Mouse (Mus musculus): ENCODE results near the gene Plch2. TPM values are rescaled to one million over a fixed set of nuclear protein-coding genes. Genes with fewer than 3 reads are reported as not detected.
A peak's percentile ranks its signal among the peaks of the same experiment; 100 is the strongest.

Plch2 gene
- total RNA-seq, 2 experiments from 2014 or later = 91.1 to 92.0 TPM

DNA sequence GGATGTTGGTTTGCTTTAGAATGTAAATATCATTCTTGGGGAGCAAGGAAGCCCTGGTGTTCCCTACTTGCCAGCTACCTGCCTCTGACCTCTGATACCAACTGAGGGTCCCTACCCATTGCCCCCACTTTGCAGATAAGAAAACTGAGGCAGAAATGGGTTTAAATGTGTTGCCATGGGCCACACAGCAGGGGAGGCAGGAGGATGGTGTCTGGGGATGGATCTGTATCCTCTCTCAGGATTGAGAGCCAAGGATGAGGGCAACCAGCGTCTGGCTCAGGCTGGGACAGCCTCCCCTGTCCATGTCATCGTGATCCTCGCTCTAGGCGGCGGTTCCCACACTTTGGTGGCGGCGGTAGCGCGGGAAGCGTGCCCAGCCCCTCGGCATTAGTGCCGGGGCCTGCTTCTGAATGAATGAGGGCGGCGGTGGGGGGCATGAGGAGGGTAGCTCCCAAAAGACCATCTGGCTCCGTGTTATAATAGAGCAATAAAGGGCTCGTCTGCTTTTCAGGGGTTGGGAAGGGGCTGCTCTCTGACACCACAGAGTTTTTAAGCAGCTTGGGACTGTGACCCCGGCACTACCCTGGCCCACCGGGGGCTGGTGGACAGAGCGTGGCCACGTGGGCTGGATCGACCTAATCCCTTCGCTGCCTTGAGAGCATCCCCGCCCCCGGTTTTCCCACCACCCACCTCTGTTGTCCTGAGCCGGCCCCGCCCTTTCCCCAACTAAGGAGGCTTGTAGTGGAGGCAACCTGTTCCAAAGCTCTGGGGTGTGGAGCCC is 103.9 kb downstream of the Plch2 start:
- no peak for TF ChIP-seq CTCF (conservative IDR thresholded peaks at IDR 0.05)
- Histone ChIP-seq H3K4me3 (no peak overlapping the region), H3K27ac (no peak overlapping the region)
- DNase-seq (ENCODE audit: low spot score in 2 of 2) = no peak

DNA sequence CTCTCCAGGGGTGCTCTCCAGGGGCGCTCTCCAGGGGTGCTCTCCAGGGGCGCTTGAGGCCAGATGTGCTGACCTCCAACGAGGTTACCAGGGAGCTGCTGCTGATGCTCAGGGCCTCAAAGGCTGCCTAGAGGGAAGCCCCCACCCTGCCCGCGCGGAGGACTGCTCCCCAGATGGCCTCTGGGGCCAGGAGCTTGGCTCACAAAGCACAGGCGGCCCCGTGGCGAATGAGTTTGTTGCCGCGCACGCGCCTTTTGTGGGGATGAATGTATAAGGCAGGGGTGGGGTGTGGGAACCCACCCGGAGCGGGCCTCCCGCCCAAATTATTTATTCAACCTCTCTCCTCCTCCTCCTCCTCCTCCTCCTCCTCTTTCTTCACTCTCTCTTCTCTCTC is 107.0 kb downstream of the Plch2 start:
- H3K27ac ChIP-seq = no peak overlapping the region
- TF ChIP-seq CTCF (conservative IDR thresholded peaks at IDR 0.05) = no peak
- DNase-seq (ENCODE audit: low spot score in 2 of 2) = no peak
- no peak overlapping the region for H3K4me3 ChIP-seq

DNA sequence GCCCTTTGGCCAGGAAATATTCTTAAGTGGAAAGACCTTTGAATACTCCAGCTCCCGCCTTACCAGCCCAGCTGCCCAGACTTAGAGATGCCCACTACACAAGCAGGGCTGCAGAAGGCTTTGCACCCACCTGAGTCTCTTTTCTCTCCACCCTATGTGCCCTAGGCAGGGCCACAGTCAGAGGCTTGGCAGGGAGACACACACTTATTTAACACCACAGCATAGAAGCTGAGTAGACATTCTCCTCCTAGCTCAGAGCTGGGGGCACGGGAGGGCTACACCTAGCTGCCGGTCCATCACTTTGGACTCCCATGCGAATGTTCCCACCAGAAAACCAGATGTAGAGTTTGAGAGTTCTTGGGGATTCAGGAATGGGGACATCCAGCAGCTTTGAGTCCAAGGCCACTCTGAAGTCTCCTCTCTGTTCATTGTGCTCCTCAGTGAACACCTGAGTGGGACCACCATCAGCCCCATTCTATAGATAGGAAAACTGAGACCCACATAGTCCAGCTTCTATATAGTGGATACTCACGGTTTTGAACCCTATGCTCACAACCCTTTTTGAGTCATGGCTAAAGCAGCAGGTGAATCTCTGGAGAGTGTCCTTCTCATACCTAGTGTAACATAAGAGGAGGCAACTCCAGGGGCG is 107.5 kb downstream of the Plch2 start:
- peak overlapping the region; percentile 64; the same call in 1 of the 2 replicates for H3K27ac ChIP-seq
- DNase-seq (ENCODE audit: low spot score in 2 of 2) = no peak
- no peak overlapping the region for H3K4me3 ChIP-seq
- TF ChIP-seq CTCF (conservative IDR thresholded peaks at IDR 0.05) = no peak

DNA sequence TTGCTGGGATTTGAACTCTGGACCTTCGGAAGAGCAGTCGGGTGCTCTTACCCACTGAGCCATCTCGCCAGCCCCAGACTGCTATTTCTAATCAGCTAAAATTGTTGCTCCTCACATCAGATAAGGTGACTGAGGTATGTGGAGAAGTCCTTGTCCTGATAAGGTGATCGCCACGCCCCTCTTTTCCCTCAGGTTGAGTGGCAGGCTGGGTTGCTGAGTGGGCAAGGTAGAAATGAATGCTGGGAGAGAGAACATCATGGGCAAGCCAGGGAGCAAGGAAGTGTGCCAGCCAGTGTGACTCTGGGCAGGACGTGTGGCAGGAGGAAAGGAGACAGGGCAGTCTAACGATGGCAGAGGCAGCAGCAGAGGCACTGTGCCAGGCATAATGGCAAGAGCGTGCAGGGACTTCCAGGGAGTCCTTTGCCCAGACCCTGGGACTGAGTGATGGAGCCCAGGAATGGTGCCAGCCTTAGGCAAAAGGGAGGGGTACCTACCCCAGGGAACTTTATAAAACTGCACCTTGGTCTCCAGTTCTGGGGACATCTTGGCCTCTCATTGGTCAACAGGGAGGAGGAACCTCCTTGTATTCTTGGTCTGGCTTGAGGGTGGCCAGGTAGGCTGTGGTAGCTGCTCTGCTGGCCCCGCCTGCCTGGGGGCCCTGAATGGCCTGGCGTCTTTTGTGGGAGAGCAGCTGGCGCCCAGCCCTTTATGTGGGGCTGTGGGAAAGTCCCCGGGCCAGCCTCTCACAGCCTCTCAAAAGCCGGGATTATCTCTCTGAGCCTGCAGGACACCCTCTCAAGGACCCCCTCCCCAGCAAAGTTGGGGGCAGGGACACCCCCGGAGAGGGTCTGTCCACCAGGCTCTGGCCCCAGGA is 108.3 kb downstream of the Plch2 start:
- no peak for DNase-seq (ENCODE audit: low spot score in 2 of 2)
- H3K4me3 ChIP-seq = no peak overlapping the region
- no peak for TF ChIP-seq CTCF (conservative IDR thresholded peaks at IDR 0.05)
- peak overlapping the region; percentile 64; the same call in 1 of the 2 replicates for H3K27ac ChIP-seq

DNA sequence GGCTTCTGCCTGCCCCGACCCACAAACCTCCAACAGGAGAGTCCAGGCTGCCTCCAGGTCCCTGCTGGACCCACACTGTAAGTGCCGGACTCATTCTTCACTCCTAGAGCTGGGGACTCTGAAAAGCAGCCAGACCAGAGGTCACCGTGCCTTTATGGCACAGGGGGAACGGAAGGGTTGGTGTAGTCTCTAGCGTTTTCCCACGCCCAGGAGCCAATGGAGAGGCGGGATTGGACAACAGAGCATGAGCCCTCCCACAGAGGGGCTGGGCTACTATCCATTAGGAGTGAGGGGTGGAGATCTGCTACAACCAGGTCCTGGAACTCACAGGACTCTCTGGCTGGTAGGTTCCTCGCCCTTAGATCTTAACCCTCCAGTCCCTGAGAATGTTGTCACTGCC is 110.3 kb downstream of the Plch2 start:
- Histone ChIP-seq H3K4me3 (peak overlapping the region; percentile 38), H3K27ac (0 out of 2 replicates have a peak overlapping the region, but pooled peaks have one; percentile 5)
- 0 out of 2 replicates have a peak, but pooled peaks have one; percentile 12 for TF ChIP-seq CTCF (conservative IDR thresholded peaks at IDR 0.05)
- DNase-seq (ENCODE audit: low spot score in 2 of 2) = no peak

DNA sequence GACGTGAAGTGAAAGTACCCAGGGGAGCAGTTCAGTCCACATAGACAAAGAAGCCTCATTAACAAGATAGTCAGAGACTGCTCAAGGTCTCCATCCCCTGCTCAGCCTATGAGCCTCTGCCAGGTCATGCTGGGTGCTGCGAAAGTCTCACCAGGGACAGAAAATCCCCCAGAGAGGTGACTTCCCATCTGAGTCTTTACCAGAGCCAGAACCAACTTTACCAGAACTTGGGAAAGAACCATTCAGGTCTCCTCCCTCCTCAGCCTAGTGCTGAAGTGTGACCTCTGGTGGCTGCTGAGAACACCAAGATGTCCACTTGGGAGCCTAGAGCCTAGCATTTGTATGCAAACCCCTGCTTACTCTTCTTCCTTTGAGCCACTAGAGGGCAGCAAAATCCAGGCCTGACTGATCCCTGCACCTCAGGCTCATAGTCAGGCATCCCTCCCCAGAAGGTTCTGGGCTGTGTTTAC is 112.4 kb downstream of the Plch2 start:
- peak; percentile 94 for TF ChIP-seq CTCF (conservative IDR thresholded peaks at IDR 0.05)
- H3K4me3 ChIP-seq = no peak overlapping the region
- DNase-seq (ENCODE audit: low spot score in 2 of 2) = peak; percentile 76 to 88
- no peak overlapping the region for H3K27ac ChIP-seq

DNA sequence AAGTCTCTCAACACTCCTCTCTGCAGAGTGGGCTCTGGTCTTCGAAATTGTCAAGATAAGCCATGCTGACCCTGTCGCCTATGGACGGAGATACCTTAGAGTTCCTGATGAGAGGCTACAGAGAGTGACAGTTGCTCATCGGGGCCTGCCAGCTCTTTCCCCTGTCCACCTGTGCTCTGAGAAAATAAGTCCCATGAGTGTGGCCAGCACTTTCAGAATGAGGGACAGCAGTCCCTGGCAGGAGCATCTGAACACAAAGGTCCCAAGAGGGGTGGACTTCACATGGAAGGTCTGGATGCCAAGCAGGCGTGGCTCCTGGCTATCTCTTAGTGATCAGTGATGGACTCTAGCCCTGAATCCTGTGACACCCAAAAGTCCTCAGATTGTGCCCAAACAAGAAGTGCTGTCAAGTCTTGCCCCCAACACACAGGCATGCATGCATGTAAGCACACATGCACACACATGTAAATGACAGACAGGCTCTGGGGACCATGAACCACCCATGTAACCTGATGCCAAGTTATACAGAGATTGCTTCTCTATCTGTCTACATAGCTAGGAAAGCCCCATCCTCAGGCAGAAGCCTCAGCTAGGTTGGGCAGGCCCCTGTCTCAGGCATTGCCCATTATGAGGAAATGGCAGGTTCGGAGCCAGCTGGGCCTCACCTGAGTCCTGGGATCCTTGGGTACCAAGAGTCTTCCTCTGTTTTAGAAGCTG is 113.1 kb downstream of the Plch2 start:
- H3K27ac ChIP-seq = no peak overlapping the region
- H3K4me3 ChIP-seq = no peak overlapping the region
- TF ChIP-seq CTCF (conservative IDR thresholded peaks at IDR 0.05) = no peak
- DNase-seq (ENCODE audit: low spot score in 2 of 2) = no peak

DNA sequence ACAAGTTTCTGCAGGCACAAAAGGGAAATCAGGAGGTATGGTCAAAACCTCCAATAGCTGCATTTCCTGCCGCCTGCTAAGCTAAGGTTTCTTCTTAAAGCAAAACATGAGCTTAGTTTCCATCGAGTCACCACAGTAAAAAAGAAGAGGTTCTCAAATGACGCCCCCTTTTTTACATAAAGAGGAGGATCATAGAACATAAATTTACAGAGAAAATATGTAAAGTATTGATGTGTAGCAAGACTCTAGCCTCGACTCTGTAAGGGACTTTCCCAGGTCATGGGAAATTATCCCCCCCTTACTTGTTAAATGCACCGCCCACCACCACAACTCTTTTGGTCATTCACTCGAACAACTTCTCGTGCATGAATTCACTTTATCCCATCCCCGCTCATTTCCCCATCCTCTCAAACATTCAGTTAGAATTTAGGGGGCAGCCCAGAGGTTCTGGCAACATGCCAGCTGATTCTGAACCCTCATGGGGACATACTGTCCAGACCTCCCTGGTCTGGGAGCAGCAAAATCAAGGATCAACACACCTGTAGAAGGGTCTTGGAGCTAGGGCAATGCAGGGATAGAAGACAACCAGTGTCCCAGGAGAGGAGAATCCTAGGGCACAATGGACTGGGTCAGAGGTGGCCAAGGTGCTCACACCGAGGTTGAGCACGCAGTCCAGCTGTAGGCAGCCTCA is 113.8 kb downstream of the Plch2 start:
- Histone ChIP-seq H3K27ac (no peak overlapping the region), H3K4me3 (no peak overlapping the region)
- no peak for DNase-seq (ENCODE audit: low spot score in 2 of 2)
- no peak for TF ChIP-seq CTCF (conservative IDR thresholded peaks at IDR 0.05)

DNA sequence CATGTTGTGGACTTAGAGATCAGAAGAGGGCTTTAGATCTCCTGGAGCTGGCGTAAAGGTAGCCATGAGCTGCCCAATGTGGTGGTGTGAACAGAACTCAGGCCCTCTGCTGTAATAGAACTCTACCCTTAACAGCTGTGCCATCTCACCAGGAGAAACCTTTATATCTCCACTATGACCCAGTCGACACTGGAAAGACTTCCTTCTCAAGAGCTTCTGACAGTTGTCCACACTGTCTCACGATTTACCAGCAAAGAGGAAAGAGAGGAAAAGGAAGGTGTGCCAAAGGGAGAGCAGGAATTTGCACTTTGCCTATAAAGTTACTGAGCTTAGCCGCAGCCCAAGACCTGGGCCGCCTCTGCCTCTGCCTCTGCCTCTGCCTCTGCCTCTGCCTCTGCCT is 114.8 kb downstream of the Plch2 start:
- Histone ChIP-seq H3K27ac (no peak overlapping the region), H3K4me3 (no peak overlapping the region)
- DNase-seq (ENCODE audit: low spot score in 2 of 2) = no peak
- TF ChIP-seq CTCF (conservative IDR thresholded peaks at IDR 0.05) = no peak

DNA sequence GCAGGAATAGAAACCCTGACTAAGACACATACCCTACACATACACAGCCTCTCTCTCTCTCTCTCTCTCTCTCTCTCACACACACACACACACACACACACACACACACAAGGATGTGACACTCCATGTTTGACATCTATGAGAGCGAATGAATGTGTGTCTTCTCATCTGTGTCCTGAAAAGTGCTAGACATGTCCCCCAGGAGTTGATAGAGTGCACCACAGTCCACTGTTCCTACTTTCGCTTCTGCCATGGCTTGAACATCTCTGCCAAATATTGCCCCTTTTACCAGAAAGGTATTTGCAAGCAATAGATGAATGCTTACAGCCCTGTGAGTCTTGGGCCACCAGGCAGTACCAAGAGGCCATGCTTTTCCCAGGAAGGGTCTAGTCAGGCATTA is 116.4 kb downstream of the Plch2 start:
- Histone ChIP-seq H3K4me3 (no peak overlapping the region), H3K27ac (no peak overlapping the region)
- no peak for TF ChIP-seq CTCF (conservative IDR thresholded peaks at IDR 0.05)
- no peak for DNase-seq (ENCODE audit: low spot score in 2 of 2)

DNA sequence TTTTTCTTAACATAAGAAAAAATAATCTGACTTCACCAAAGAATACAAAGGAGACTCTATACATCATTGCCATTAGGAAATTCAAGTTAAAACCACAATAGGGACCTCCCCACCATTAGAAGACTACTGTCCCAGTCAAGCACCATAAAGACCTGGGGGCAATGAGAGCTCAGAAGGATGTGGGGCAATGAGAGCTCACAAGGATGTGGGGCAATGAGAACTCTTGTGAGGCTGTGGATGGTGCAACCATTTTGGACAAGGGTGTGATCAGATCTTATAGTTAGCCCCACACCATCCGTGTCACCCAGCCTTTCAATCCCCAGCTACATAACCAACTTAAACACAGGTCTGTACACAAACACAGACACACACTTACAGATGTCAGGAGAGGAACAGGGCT is 118.8 kb downstream of the Plch2 start:
- Histone ChIP-seq H3K27ac (no peak overlapping the region), H3K4me3 (no peak overlapping the region)
- DNase-seq (ENCODE audit: low spot score in 2 of 2) = no peak
- TF ChIP-seq CTCF (conservative IDR thresholded peaks at IDR 0.05) = no peak
